Mouse (Mus musculus) myocyte (in vitro differentiated cells): ENCODE results near the gene Wnt4.

Experiments
- CEBPB ChIP-seq: IDR thresholded peaks from 2 replicates; pipeline ENCODE4 v1.6.1; 2011; ENCODE audit warnings: mild to moderate bottlenecking, moderate library complexity; ENCODE audit not compliant: poor library complexity, insufficient read depth, severe bottlenecking
- E2F4 ChIP-seq: IDR thresholded peaks from one replicate; pipeline ENCODE4 v1.6.1; 2011; ENCODE audit warnings: mild to moderate bottlenecking, control low read depth, moderate library complexity; ENCODE audit not compliant: insufficient read depth
- MAX ChIP-seq: IDR thresholded peaks from one replicate; pipeline ENCODE4 v1.6.1; 2011; ENCODE audit warnings: low read depth, mild to moderate bottlenecking, control low read depth
- MYOD1 ChIP-seq, 3 experiments: IDR thresholded peaks; one replicate each; pipeline ENCODE4 v1.6.1; 2011; ENCODE audit warnings: control low read depth in 2 of 3, low read depth in 2 of 3, mild to moderate bottlenecking in 2 of 3, moderate library complexity in 1 of 3; ENCODE audit not compliant: insufficient read length in 2 of 3, control insufficient read depth in 1 of 3
- MYOG ChIP-seq, 3 experiments: IDR thresholded peaks; one replicate each; pipeline ENCODE4 v1.6.1; 2011; ENCODE audit warnings: control low read depth in 2 of 3, low read depth in 2 of 3, mild to moderate bottlenecking in 2 of 3; ENCODE audit not compliant: insufficient read length in 2 of 3, control insufficient read depth in 1 of 3, insufficient read depth in 1 of 3
- POLR2A ChIP-seq: IDR thresholded peaks from one replicate; pipeline ENCODE4 v1.6.1; 2011; ENCODE audit warnings: low read depth, mild to moderate bottlenecking, control low read depth, moderate library complexity; ENCODE audit not compliant: insufficient read length
- POLR2AphosphoS2 ChIP-seq: IDR thresholded peaks from one replicate; pipeline ENCODE4 v1.6.1; 2011; ENCODE audit warnings: low read depth, control low read depth; ENCODE audit not compliant: insufficient read length
- REST ChIP-seq: IDR thresholded peaks from one replicate; pipeline ENCODE4 v1.6.1; 2011; ENCODE audit warnings: mild to moderate bottlenecking, control low read depth, moderate library complexity; ENCODE audit not compliant: insufficient read depth, insufficient read length
- SRF ChIP-seq: IDR thresholded peaks from one replicate; pipeline ENCODE4 v1.6.1; 2011; ENCODE audit warnings: low read depth; ENCODE audit not compliant: control insufficient read depth, insufficient read length
- TCF12 ChIP-seq: IDR thresholded peaks from one replicate; pipeline ENCODE4 v1.6.1; 2011; ENCODE audit warnings: mild to moderate bottlenecking, control low read depth; ENCODE audit not compliant: poor library complexity, insufficient read depth, severe bottlenecking
- TCF3 ChIP-seq: IDR thresholded peaks from one replicate; pipeline ENCODE4 v1.6.1; 2011; ENCODE audit warnings: low read depth, control low read depth; ENCODE audit not compliant: insufficient read length
- USF1 ChIP-seq: IDR thresholded peaks from one replicate; pipeline ENCODE4 v1.6.1; 2011; ENCODE audit warnings: low read depth, mild to moderate bottlenecking, control low read depth, moderate library complexity

DNA sequence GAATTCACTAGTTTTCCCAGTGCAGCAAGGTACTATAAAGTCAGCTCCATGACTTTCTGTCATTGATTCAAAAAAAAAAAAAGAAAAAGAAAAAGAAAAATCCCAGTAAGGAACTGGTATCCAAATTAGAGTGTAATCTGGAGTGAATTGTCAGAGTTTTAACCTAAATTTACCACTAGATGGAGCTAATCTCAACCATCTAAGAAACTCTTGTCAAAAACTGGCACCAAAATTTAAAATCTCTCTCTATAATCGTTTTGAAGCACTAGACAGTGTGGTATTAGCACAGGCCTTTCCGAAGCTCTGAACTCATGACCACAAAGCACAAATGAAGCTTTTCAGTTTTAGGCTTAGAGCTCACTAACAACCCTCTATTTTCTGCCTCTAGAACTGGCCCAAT, 36.2 kb downstream of the Wnt4 start:
- no peak for TF ChIP-seq POLR2A
- no peak for TF ChIP-seq MAX
- TF ChIP-seq E2F4: no peak
- TF ChIP-seq MYOG (IDR thresholded peaks at IDR 0.05; ENCODE audit: control insufficient read depth in 1 of 3, insufficient read depth in 1 of 3, insufficient read length in 2 of 3, low read depth in 2 of 3): no peak
- TF ChIP-seq CEBPB: no peak
- TF ChIP-seq USF1: no peak
- TF ChIP-seq POLR2AphosphoS2: no peak
- TF ChIP-seq MYOD1 (IDR thresholded peaks at IDR 0.05; ENCODE audit: control insufficient read depth in 1 of 3, insufficient read length in 2 of 3, low read depth in 2 of 3): no peak
- TF ChIP-seq TCF3: no peak
- TF ChIP-seq TCF12: no peak
- TF ChIP-seq SRF: no peak
- TF ChIP-seq REST: no peak
